Mouse (Mus musculus) MEL (cell line): ENCODE data around the gene Hcfc1r1.
A peak's percentile ranks its signal among the peaks of the same experiment; 100 is the strongest.

Experiments used
- EP300 ChIP-seq, 2 experiments: IDR thresholded peaks; 2 replicates each; pipeline ENCODE4 v1.6.1; 2011; ENCODE audit warnings: improper control_type of control experiment in 2 of 2, low read length in 2 of 2, low read depth in 1 of 2, mild to moderate bottlenecking in 1 of 2
- JUND ChIP-seq: IDR thresholded peaks from 2 replicates; pipeline ENCODE4 v1.6.1; 2011; ENCODE audit warnings: low read depth, mild to moderate bottlenecking, improper control_type of control experiment, low read length
- MAX ChIP-seq: IDR thresholded peaks from 2 replicates; pipeline ENCODE4 v1.6.1; 2011; ENCODE audit warnings: low read length, improper control_type of control experiment
- POLR2A ChIP-seq, 2 experiments: IDR thresholded peaks; 2 replicates each; pipeline ENCODE4 v1.6.1; 2011 to 2012; ENCODE audit warnings: low read length in 2 of 2, mild to moderate bottlenecking in 2 of 2, control low read depth in 1 of 2, improper control_type of control experiment in 1 of 2, low read depth in 1 of 2, moderate library complexity in 1 of 2; ENCODE audit not compliant: control insufficient read depth in 1 of 2, insufficient read depth in 1 of 2, poor library complexity in 1 of 2

GRCm38 (mm10) chr17:23677236-23677679, 3.9 kb downstream of the Hcfc1r1 start, which contains the start of gene Tnfrsf12a:
- TF ChIP-seq JUND = no peak
- peak; percentile 81 to 93 for TF ChIP-seq POLR2A (IDR thresholded peaks at IDR 0.05; ENCODE audit: control insufficient read depth in 1 of 2, insufficient read depth in 1 of 2, low read depth in 1 of 2, low read length in 2 of 2, poor library complexity in 1 of 2)
- no peak; the same call in none of the 2 replicates for TF ChIP-seq MAX
- TF ChIP-seq EP300 (IDR thresholded peaks at IDR 0.05; ENCODE audit: low read depth in 1 of 2, low read length in 2 of 2) = peak; percentile 17 to 50; a peak in 1 of 4 replicates
